Mouse (Mus musculus) midbrain, embryonic 12.5 days (tissue): Measurements from ENCODE around the gene Rnf207. TPM values are rescaled to one million over a fixed set of nuclear protein-coding genes. Genes with fewer than 3 reads are reported as not detected.

Experiments used
- ATAC-seq: fragments of 200-750 bp; cut with Nextera tagmentation; 2 replicates; pipeline ENCODE4 v1.8.0; 2017; ENCODE audit warnings: low read depth, moderate TSS enrichment, moderate library complexity; ENCODE audit not compliant: low FRiP score
- H3K27ac ChIP-seq: fragments of 300-500 bp; sonication (generic); replicated peaks from 2 replicates; pipeline ENCODE4 v1.5.1; 2016; ENCODE audit warnings: mild to moderate bottlenecking
- H3K27me3 ChIP-seq: fragments of 300-500 bp; sonication (generic); 2 replicates; pipeline ENCODE4 v1.6.1; 2016; ENCODE audit warnings: mild to moderate bottlenecking
- H3K36me3 ChIP-seq: fragments of 300-500 bp; sonication (generic); 2 replicates; pipeline ENCODE4 v1.6.1; 2016
- H3K4me1 ChIP-seq: fragments of 300-500 bp; sonication (generic); 2 replicates; pipeline ENCODE4 v1.6.1; 2016
- H3K4me2 ChIP-seq: fragments of 300-500 bp; sonication (generic); replicated peaks from 2 replicates; pipeline ENCODE4 v1.6.1; 2016; ENCODE audit warnings: mild to moderate bottlenecking, moderate library complexity
- H3K4me3 ChIP-seq: fragments of 300-500 bp; sonication (generic); 2 replicates; pipeline ENCODE4 v1.5.1; 2016; ENCODE audit warnings: mild to moderate bottlenecking
- H3K9ac ChIP-seq: fragments of 300-500 bp; sonication (generic); replicated peaks from 2 replicates; pipeline ENCODE4 v1.6.1; 2016; ENCODE audit warnings: mild to moderate bottlenecking, moderate library complexity
- H3K9me3 ChIP-seq: fragments of 300-500 bp; sonication (generic); 2 replicates; pipeline ENCODE4 v1.6.1; 2016; ENCODE audit warnings: mild to moderate bottlenecking
- WGBS: fragments of 180-500 bp; shearing (Covaris S2); methylation state at CpG from one replicate; pipeline ENCODE4 v1.1.7; 2016; 5-methylcytosine and 5-hydroxymethylcytosine counted together
- polyA plus RNA-seq: library from polyadenylated mRNA; unstranded; fragments of >200 nt; fragmentation: Nextera tagmentation; extraction: Ambion mirVana; gene quantifications from 2 replicates; pipeline ENCODE4 v1.2.1, GENCODE M21; 2016

The Rnf207 gene
- 2.7 and 2.8 TPM in 2 replicates for polyA plus RNA-seq

- H3K27me3 ChIP-seq = peaks cover 65% of the 10 kb centered on the region
- H3K27ac ChIP-seq = no peak within 1 kb of the TSS
Observed at GRCm38 (mm10) chr4:152318517-152319234, at the start of gene Rnf207. Rnf207 (minus strand) TSS chr4:152318993.

GRCm38 (mm10) chr4:152365228-152365627 lies 46.4 kb upstream of the Rnf207 start:
- 33% methylated on average over 7 of the region's 7 CpGs for WGBS
- H3K4me3 ChIP-seq = no peak overlapping the region
- H3K9ac ChIP-seq = no peak overlapping the region
- ATAC-seq = no peak
- 0 out of 2 replicates have a peak overlapping the region, but pooled peaks have one; percentile 6 for H3K4me2 ChIP-seq
- H3K27ac ChIP-seq = no peak overlapping the region; the same call in 1 of the 2 replicates
- H3K9me3 ChIP-seq = no peaks in the 10 kb centered on the region
- peaks cover 29% of the 10 kb centered on the region for H3K4me1 ChIP-seq
- no peaks in the 10 kb centered on the region for H3K36me3 ChIP-seq
- H3K27me3 ChIP-seq = peaks cover 36% of the 10 kb centered on the region

More at GRCm38 (mm10) chr4:152318517-152319234, at the start of gene Rnf207:
- Histone ChIP-seq H3K4me2 (peak within 1 kb of the TSS; percentile 37), H3K4me3 (peak within 1 kb of the TSS; percentile 17), H3K9ac (peak within 1 kb of the TSS; percentile 8; the same call in 1 of the 2 replicates), H3K36me3 (no peaks in the 10 kb centered on the region), H3K9me3 (no peaks in the 10 kb centered on the region), H3K4me1 (peaks cover 11% of the 10 kb centered on the region)
- WGBS = 4% methylated on average over 26 of the region's 26 CpGs
- peak; percentile 28; the same call in 1 of the 2 replicates for ATAC-seq

- Histone ChIP-seq H3K4me3 (no peak overlapping the region), H3K27me3 (peaks cover 56% of the 10 kb centered on the region), H3K4me1 (peaks cover 35% of the 10 kb centered on the region), H3K4me2 (no peak overlapping the region), H3K9me3 (no peaks in the 10 kb centered on the region), H3K36me3 (no peaks in the 10 kb centered on the region), H3K9ac (no peak overlapping the region), H3K27ac (no peak overlapping the region)
- no peak for ATAC-seq
- WGBS = 90% methylated on average over 9 of the region's 9 CpGs
Observed at GRCm38 (mm10) chr4:152362180-152362579, 43.4 kb upstream of the Rnf207 start.

- Histone ChIP-seq H3K27me3 (peaks cover 48% of the 10 kb centered on the region), H3K9ac (0 out of 2 replicates have a peak overlapping the region, but pooled peaks have one; percentile 6), H3K36me3 (no peaks in the 10 kb centered on the region), H3K9me3 (no peaks in the 10 kb centered on the region), H3K4me1 (peaks cover 32% of the 10 kb centered on the region), H3K27ac (no peak overlapping the region), H3K4me3 (peak overlapping the region; percentile 25), H3K4me2 (peak overlapping the region; percentile 51)
- 2% methylated on average over 24 of the region's 24 CpGs for WGBS
- ATAC-seq = 0 out of 2 replicates have a peak, but pooled peaks have one; percentile 52
Observed at GRCm38 (mm10) chr4:152360855-152361254, 42.1 kb upstream of the Rnf207 start.

GRCm38 (mm10) chr4:152359700-152360099 lies 40.9 kb upstream of the Rnf207 start:
- Histone ChIP-seq H3K27ac (no peak overlapping the region), H3K4me3 (no peak overlapping the region), H3K9me3 (no peaks in the 10 kb centered on the region), H3K27me3 (peaks cover 45% of the 10 kb centered on the region), H3K9ac (no peak overlapping the region), H3K36me3 (no peaks in the 10 kb centered on the region), H3K4me1 (peaks cover 20% of the 10 kb centered on the region), H3K4me2 (no peak overlapping the region)
- 5% methylated on average over 11 of the region's 11 CpGs for WGBS
- no peak for ATAC-seq

- no peak overlapping the region for H3K9ac ChIP-seq
- peaks cover 55% of the 10 kb centered on the region for H3K27me3 ChIP-seq
- H3K27ac ChIP-seq = no peak overlapping the region
- WGBS = 78% methylated on average over 7 of the region's 7 CpGs
- no peaks in the 10 kb centered on the region for H3K36me3 ChIP-seq
- no peak for ATAC-seq
- no peak overlapping the region for H3K4me2 ChIP-seq
- peaks cover 22% of the 10 kb centered on the region for H3K4me1 ChIP-seq
- no peak overlapping the region for H3K4me3 ChIP-seq
- H3K9me3 ChIP-seq = no peaks in the 10 kb centered on the region
Observed at GRCm38 (mm10) chr4:152355672-152356071, 36.9 kb upstream of the Rnf207 start.

GRCm38 (mm10) chr4:152353886-152354637 lies 35.3 kb upstream of the Rnf207 start:
- H3K36me3 ChIP-seq = no peaks in the 10 kb centered on the region
- no peaks in the 10 kb centered on the region for H3K9me3 ChIP-seq
- H3K4me3 ChIP-seq = no peak overlapping the region
- H3K27ac ChIP-seq = no peak overlapping the region
- no peak overlapping the region for H3K9ac ChIP-seq
- no peak for ATAC-seq
- H3K4me1 ChIP-seq = peaks cover 29% of the 10 kb centered on the region
- 82% methylated on average over 14 of the region's 14 CpGs for WGBS
- H3K27me3 ChIP-seq = peaks cover 54% of the 10 kb centered on the region
- no peak overlapping the region for H3K4me2 ChIP-seq

GRCm38 (mm10) chr4:152351422-152352305 lies 32.9 kb upstream of the Rnf207 start:
- Histone ChIP-seq H3K27ac (no peak overlapping the region), H3K27me3 (peaks cover 62% of the 10 kb centered on the region), H3K4me1 (peaks cover 32% of the 10 kb centered on the region), H3K9me3 (no peaks in the 10 kb centered on the region), H3K4me2 (0 out of 2 replicates have a peak overlapping the region, but pooled peaks have one; percentile 18), H3K9ac (no peak overlapping the region), H3K36me3 (no peaks in the 10 kb centered on the region), H3K4me3 (no peak overlapping the region)
- 8% methylated on average over 14 of the region's 14 CpGs for WGBS
- 0 out of 2 replicates have a peak, but pooled peaks have one; percentile 20 for ATAC-seq

- Histone ChIP-seq H3K36me3 (no peaks in the 10 kb centered on the region), H3K27ac (no peak overlapping the region), H3K4me3 (no peak overlapping the region), H3K9ac (0 out of 2 replicates have a peak overlapping the region, but pooled peaks have one; percentile 31), H3K9me3 (no peaks in the 10 kb centered on the region), H3K4me1 (peaks cover 32% of the 10 kb centered on the region), H3K27me3 (peaks cover 65% of the 10 kb centered on the region), H3K4me2 (0 out of 2 replicates have a peak overlapping the region, but pooled peaks have one; percentile 18)
- ATAC-seq = no peak
- WGBS = 41% methylated on average over 8 of the region's 8 CpGs
Observed at GRCm38 (mm10) chr4:152350722-152351421, 32.1 kb upstream of the Rnf207 start.

GRCm38 (mm10) chr4:152349837-152350381 lies 31.1 kb upstream of the Rnf207 start:
- peak overlapping the region; percentile 54 for H3K27ac ChIP-seq

More at GRCm38 (mm10) chr4:152349837-152350381, 31.1 kb upstream of the Rnf207 start:
- Histone ChIP-seq H3K27me3 (peaks cover 74% of the 10 kb centered on the region), H3K9me3 (no peaks in the 10 kb centered on the region), H3K4me3 (0 out of 2 replicates have a peak overlapping the region, but pooled peaks have one; percentile 18), H3K4me2 (peak overlapping the region; percentile 39), H3K9ac (peak overlapping the region; percentile 41; the same call in 1 of the 2 replicates), H3K36me3 (no peaks in the 10 kb centered on the region), H3K4me1 (peaks cover 32% of the 10 kb centered on the region)
- 0 out of 2 replicates have a peak, but pooled peaks have one; percentile 28 for ATAC-seq
- 16% methylated on average over 17 of the region's 17 CpGs for WGBS
